Mouse (Mus musculus) neural tube, embryonic 12.5 days (tissue): Measurements from ENCODE around the gene Cdv3. TPM values are rescaled to one million over a fixed set of nuclear protein-coding genes. Genes with fewer than 3 reads are reported as not detected.

Experiments
- ATAC-seq: fragments of 200-750 bp; cut with Nextera tagmentation; 2 replicates; pipeline ENCODE4 v1.8.0; 2017; ENCODE audit warnings: low read depth, mild to moderate bottlenecking, moderate TSS enrichment, moderate library complexity; ENCODE audit not compliant: low FRiP score
- H3K27ac ChIP-seq: fragments of 300-500 bp; sonication (generic); 2 replicates; pipeline ENCODE4 v1.5.1; 2016
- H3K27me3 ChIP-seq: fragments of 300-500 bp; sonication (generic); replicated peaks from 2 replicates; pipeline ENCODE4 v1.6.1; 2016; ENCODE audit warnings: mild to moderate bottlenecking
- H3K36me3 ChIP-seq: fragments of 300-500 bp; sonication (generic); 2 replicates; pipeline ENCODE4 v1.6.1; 2016; ENCODE audit warnings: mild to moderate bottlenecking
- H3K4me1 ChIP-seq: fragments of 300-500 bp; sonication (generic); 2 replicates; pipeline ENCODE4 v1.6.1; 2016
- H3K4me2 ChIP-seq: fragments of 300-500 bp; sonication (generic); replicated peaks from 2 replicates; pipeline ENCODE4 v1.6.1; 2016; ENCODE audit warnings: mild to moderate bottlenecking
- H3K4me3 ChIP-seq: fragments of 300-500 bp; sonication (generic); 2 replicates; pipeline ENCODE4 v1.5.1; 2016
- H3K9ac ChIP-seq: fragments of 300-500 bp; sonication (generic); 2 replicates; pipeline ENCODE4 v1.6.1; 2016; ENCODE audit warnings: mild to moderate bottlenecking
- H3K9me3 ChIP-seq: fragments of 300-500 bp; sonication (generic); 2 replicates; pipeline ENCODE4 v1.6.1; 2016; ENCODE audit warnings: mild to moderate bottlenecking
- WGBS: fragments of 180-500 bp; shearing (Covaris S2); methylation state at CpG from one replicate; pipeline ENCODE4 v1.1.7; 2016; 5-methylcytosine and 5-hydroxymethylcytosine counted together
- polyA plus RNA-seq: library from polyadenylated mRNA; unstranded; fragments of >200 nt; fragmentation: Nextera tagmentation; extraction: Ambion mirVana; gene quantifications from 2 replicates; pipeline ENCODE4 v1.2.1, GENCODE M21; 2016

Gene Cdv3
- polyA plus RNA-seq: 78.7 and 93.5 TPM in 2 replicates

DNA sequence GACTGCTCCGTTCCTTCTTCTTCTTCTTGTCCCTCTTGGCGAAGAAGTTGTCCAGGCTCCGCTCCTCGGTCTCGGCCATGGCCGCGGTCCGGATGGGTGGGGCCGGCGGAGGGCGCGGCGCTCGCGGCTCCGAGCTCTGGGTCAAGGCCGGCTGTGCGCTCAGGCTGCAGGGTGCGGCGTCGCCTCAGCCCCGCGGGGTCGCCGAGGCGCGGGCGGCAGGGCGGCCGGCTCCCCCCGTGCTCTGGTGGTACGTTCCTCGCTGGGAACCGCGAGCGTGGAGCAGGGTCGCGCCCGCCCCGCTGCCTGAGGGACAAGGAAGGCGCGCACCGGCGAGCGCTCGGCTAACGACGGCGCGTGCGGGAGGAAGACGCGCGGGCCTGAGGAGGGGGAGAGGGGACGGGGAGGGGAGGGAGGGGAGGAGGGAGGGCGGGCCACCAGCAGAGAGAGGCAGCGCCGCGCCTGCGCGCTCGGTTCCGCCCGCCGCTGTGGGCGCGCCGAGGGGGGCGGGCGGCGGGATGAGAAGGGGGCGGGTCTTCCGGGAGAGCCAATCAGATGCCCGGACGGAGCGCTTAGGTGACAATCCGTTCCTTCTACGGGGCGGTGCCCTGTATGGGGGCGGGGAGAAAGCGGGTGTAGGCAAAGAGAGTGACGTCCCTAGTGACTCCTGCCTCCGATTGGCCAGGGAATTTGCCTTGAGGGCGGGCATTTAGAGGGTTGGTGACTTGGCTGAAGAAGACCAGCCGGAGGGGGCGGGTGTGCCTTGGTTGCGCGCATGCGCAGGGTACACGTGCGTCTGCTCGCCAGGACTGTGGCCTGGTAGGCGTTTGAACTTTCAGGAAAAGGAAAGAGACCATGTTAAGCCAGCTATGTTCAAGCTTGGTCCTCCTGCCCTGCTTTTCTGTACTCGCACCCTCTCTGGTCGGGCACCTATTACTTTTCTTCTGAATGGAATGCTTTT is at the start of gene Cdv3:
Cdv3 (minus strand) TSS at position 551 of the 958 bp plus-strand sequence.
- Histone ChIP-seq H3K9me3 (no peaks in the 10 kb centered on the region), H3K27ac (peak within 1 kb of the TSS; percentile 90), H3K36me3 (peaks cover 5% of the 10 kb centered on the region; the same call in 1 of the 2 replicates), H3K4me2 (peak within 1 kb of the TSS; percentile 85), H3K4me1 (peaks cover 22% of the 10 kb centered on the region), H3K9ac (peak within 1 kb of the TSS; percentile 96), H3K27me3 (no peaks in the 10 kb centered on the region), H3K4me3 (peak within 1 kb of the TSS; percentile 87)
- ATAC-seq: peak; percentile 98
- WGBS: 4% methylated on average over 82 of the region's 95 CpGs

GRCm38 (mm10) chr9:103413457-103413856 is 47.8 kb upstream of the Cdv3 start:
- no peaks in the 10 kb centered on the region for H3K9me3 ChIP-seq
- WGBS: 42% methylated on average over 9 of the region's 9 CpGs
- no peaks in the 10 kb centered on the region for H3K36me3 ChIP-seq
- ATAC-seq: no peak
- H3K4me1 ChIP-seq: peaks cover 3% of the 10 kb centered on the region; the same call in 1 of the 2 replicates
- H3K4me2 ChIP-seq: no peak overlapping the region
- H3K9ac ChIP-seq: no peak overlapping the region
- no peak overlapping the region for H3K4me3 ChIP-seq
- no peak overlapping the region for H3K27ac ChIP-seq
- no peaks in the 10 kb centered on the region for H3K27me3 ChIP-seq

DNA sequence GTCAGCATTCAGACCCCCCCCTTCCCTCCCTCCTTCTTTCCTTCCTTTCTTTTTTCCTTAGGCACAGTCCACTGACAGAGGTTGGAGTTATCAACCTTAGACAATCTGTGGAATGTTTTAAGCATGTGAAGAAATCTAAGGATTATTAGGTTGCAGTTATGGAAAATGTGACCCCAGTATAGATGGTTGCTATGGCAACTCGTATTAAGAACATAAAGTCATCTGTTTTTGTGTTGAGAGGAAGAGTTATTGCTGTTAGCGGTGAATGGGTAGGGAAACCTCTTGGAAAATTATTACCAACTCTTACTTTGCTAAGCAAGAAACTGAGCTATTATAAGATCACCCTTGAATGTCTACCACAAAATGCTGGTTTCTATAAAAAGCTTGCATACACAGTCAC is 43.5 kb upstream of the Cdv3 start:
- H3K4me2 ChIP-seq: no peak overlapping the region
- no peaks in the 10 kb centered on the region for H3K9me3 ChIP-seq
- WGBS: 67% methylated on average over 2 of the region's 2 CpGs
- H3K27ac ChIP-seq: no peak overlapping the region
- no peak for ATAC-seq
- no peaks in the 10 kb centered on the region for H3K27me3 ChIP-seq
- H3K9ac ChIP-seq: no peak overlapping the region
- no peak overlapping the region for H3K4me3 ChIP-seq
- no peaks in the 10 kb centered on the region for H3K36me3 ChIP-seq
- peaks cover 3% of the 10 kb centered on the region; the same call in 1 of the 2 replicates for H3K4me1 ChIP-seq

GRCm38 (mm10) chr9:103408136-103408777 is 42.6 kb upstream of the Cdv3 start:
- ATAC-seq: no peak
- H3K27me3 ChIP-seq: no peaks in the 10 kb centered on the region
- no peaks in the 10 kb centered on the region for H3K36me3 ChIP-seq
- no peak overlapping the region for H3K4me2 ChIP-seq
- no peak overlapping the region for H3K9ac ChIP-seq
- H3K27ac ChIP-seq: no peak overlapping the region
- H3K4me1 ChIP-seq: no peaks in the 10 kb centered on the region
- no peaks in the 10 kb centered on the region for H3K9me3 ChIP-seq
- no peak overlapping the region for H3K4me3 ChIP-seq
- 61% methylated on average over 4 of the region's 4 CpGs for WGBS

- WGBS: 74% methylated on average over 4 of the region's 4 CpGs
- no peak overlapping the region for H3K4me3 ChIP-seq
- ATAC-seq: no peak
These were observed 37.8 kb upstream of the Cdv3 start for GRCm38 (mm10) chr9:103403331-103403973.

GRCm38 (mm10) chr9:103398509-103399157 is 33.0 kb upstream of the Cdv3 start:
- H3K36me3 ChIP-seq: no peaks in the 10 kb centered on the region
- no peak overlapping the region for H3K4me2 ChIP-seq
- H3K9me3 ChIP-seq: peaks cover 13% of the 10 kb centered on the region
- H3K27me3 ChIP-seq: no peaks in the 10 kb centered on the region
- no peak overlapping the region for H3K9ac ChIP-seq
- no peak for ATAC-seq
- H3K27ac ChIP-seq: no peak overlapping the region
- no peaks in the 10 kb centered on the region for H3K4me1 ChIP-seq
- 61% methylated on average over 21 of the region's 21 CpGs for WGBS
- no peak overlapping the region for H3K4me3 ChIP-seq

More at GRCm38 (mm10) chr9:103403331-103403973, 37.8 kb upstream of the Cdv3 start:
- H3K36me3 ChIP-seq: no peaks in the 10 kb centered on the region
- H3K27me3 ChIP-seq: no peaks in the 10 kb centered on the region
- H3K9me3 ChIP-seq: peaks cover 13% of the 10 kb centered on the region
- H3K27ac ChIP-seq: no peak overlapping the region
- no peak overlapping the region for H3K4me2 ChIP-seq
- H3K9ac ChIP-seq: no peak overlapping the region
- H3K4me1 ChIP-seq: no peaks in the 10 kb centered on the region

DNA sequence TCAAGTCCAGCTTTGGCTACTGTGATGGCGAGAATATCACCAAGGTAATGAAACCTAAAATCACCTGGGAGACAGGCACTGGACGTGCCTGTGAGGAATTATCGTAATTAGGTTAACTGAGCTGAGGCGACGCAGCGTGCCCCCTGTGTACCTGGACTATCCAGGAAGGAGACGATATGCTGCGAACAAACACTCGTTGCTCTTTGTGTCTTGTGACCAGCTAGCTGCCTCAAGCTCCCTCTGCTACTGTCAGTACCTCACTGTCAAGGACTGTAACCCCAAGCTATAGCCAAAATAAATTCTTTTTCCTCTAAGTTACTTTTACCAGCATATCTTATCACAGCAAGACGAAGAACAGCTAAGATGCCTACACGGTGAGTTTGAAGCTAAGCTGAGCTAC is 27.6 kb upstream of the Cdv3 start:
- no peaks in the 10 kb centered on the region for H3K27me3 ChIP-seq
- ATAC-seq: no peak
- WGBS: 93% methylated on average over 11 of the region's 11 CpGs

DNA sequence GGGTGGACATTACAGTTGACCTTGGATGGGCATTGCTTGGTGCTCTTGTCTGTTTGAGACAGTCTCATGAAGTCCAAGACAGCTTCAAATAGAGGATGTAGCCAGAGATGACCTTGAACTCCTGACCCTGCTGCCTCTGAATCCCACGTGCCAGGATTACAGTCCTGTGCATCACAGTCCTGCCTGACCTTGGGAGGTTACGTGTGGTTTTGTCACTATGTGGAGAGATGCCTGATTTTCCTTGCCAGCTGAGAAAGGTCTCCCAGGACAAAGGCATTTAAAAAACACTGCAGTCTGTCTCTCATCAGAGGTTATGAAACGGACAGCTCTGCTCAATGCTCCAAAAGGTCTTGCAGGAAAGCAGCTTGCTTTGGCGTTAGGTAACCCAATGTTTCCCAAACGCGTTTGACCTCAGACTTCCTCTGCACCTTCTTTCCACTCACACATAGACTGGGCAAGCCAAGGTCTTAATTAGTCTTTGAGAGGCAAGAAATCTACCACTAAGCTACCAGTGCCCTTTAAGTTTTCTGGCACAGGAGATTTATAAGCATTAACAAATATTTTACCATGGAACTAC is 26.2 kb upstream of the Cdv3 start:
- Histone ChIP-seq H3K9ac (no peak overlapping the region), H3K9me3 (no peaks in the 10 kb centered on the region), H3K27ac (no peak overlapping the region), H3K4me1 (peaks cover under 1% of the 10 kb centered on the region; the same call in 1 of the 2 replicates), H3K36me3 (no peaks in the 10 kb centered on the region), H3K4me2 (no peak overlapping the region), H3K4me3 (no peak overlapping the region), H3K27me3 (no peaks in the 10 kb centered on the region)
- WGBS: 85% methylated on average over 6 of the region's 6 CpGs
- no peak for ATAC-seq

More for the DNA sequence above, 27.6 kb upstream of the Cdv3 start:
- no peak overlapping the region for H3K4me2 ChIP-seq
- H3K9ac ChIP-seq: no peak overlapping the region
- H3K4me3 ChIP-seq: no peak overlapping the region
- H3K36me3 ChIP-seq: no peaks in the 10 kb centered on the region
- no peaks in the 10 kb centered on the region for H3K4me1 ChIP-seq
- no peak overlapping the region for H3K27ac ChIP-seq
- H3K9me3 ChIP-seq: no peaks in the 10 kb centered on the region

DNA sequence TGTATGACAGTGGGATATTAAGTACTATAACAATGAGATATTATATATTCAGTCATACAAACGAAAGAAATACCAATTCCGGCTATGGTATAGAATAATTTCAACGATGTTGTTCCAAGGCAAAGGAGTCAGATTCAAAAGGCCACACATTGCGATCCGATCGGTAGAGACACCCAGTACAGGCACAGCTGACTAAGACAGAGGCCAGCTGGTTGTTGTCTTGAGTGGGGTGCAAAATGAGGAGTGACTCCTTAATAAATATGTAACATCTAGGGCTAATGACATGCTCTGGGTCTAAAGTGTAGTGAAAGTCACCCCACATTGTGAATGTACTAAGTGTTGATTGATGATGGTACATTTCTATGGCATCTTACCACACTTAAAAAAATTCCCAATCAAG is 23.6 kb upstream of the Cdv3 start:
- Histone ChIP-seq H3K27ac (no peak overlapping the region), H3K9ac (no peak overlapping the region), H3K9me3 (no peaks in the 10 kb centered on the region), H3K4me2 (no peak overlapping the region), H3K36me3 (no peaks in the 10 kb centered on the region), H3K4me1 (peaks cover 6% of the 10 kb centered on the region; the same call in 1 of the 2 replicates), H3K27me3 (no peaks in the 10 kb centered on the region), H3K4me3 (no peak overlapping the region)
- no peak for ATAC-seq
- 93% methylated on average over 6 of the region's 6 CpGs for WGBS

- no peak overlapping the region for H3K4me2 ChIP-seq
- H3K4me3 ChIP-seq: no peak overlapping the region
- H3K27me3 ChIP-seq: no peaks in the 10 kb centered on the region
- peaks cover 6% of the 10 kb centered on the region; the same call in 1 of the 2 replicates for H3K4me1 ChIP-seq
- H3K9me3 ChIP-seq: no peaks in the 10 kb centered on the region
- H3K9ac ChIP-seq: no peak overlapping the region
- WGBS: 68% methylated on average over 10 of the region's 10 CpGs
- H3K27ac ChIP-seq: no peak overlapping the region
- H3K36me3 ChIP-seq: no peaks in the 10 kb centered on the region
- ATAC-seq: no peak
These were observed 21.5 kb upstream of the Cdv3 start for GRCm38 (mm10) chr9:103387011-103387653.

DNA sequence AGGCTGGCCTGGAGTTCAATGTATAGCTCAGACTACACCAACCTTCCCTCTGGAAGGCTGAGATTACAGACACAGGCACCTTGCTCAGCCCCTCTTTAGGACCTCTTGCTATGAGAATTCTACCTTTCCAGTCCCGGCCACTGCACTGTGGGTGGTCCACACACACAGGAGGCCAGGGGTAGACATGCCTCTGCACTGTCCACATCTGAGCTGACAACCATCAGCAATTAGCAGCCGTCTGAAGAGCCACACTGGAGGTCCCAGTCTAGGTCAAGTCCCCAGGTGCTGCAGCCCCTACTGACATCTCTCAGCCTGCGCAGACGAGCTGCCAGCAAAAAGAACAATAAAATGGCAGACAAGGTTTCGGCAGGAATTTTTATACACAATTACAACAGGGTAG is 20.9 kb upstream of the Cdv3 start:
- no peaks in the 10 kb centered on the region for H3K36me3 ChIP-seq
- no peak overlapping the region for H3K4me3 ChIP-seq
- H3K9me3 ChIP-seq: no peaks in the 10 kb centered on the region
- no peak overlapping the region for H3K9ac ChIP-seq
- no peak overlapping the region for H3K27ac ChIP-seq
- H3K4me1 ChIP-seq: peaks cover 6% of the 10 kb centered on the region; the same call in 1 of the 2 replicates
- no peak for ATAC-seq
- H3K27me3 ChIP-seq: no peaks in the 10 kb centered on the region
- no peak overlapping the region for H3K4me2 ChIP-seq
- 30% methylated on average over 5 of the region's 5 CpGs for WGBS
